Mouse (Mus musculus) stomach, embryonic 14.5 days (tissue): Measurements from ENCODE around the gene Gm10392. TPM values are rescaled to one million over a fixed set of nuclear protein-coding genes. Genes with fewer than 3 reads are reported as not detected.

ENCODE experiments used
- ATAC-seq: fragments of 200-750 bp; cut with Nextera tagmentation; 2 replicates; pipeline ENCODE4 v1.8.0; 2017; ENCODE audit warnings: low read depth, moderate TSS enrichment; ENCODE audit not compliant: insufficient number of reproducible peaks, insufficient read depth, low FRiP score
- H3K27ac ChIP-seq: fragments of 300-500 bp; sonication (generic); 2 replicates; pipeline ENCODE4 v1.5.1; 2014; ENCODE audit warnings: mild to moderate bottlenecking, low read length, moderate library complexity, mixed read lengths
- H3K27me3 ChIP-seq: fragments of 300-500 bp; sonication (generic); 2 replicates; pipeline ENCODE4 v1.6.1; 2014; ENCODE audit warnings: low read length, control low read depth, mixed read lengths; ENCODE audit not compliant: control insufficient read depth, insufficient read depth
- H3K36me3 ChIP-seq: fragments of 300-500 bp; sonication (generic); 2 replicates; pipeline ENCODE4 v1.6.1; 2014; ENCODE audit warnings: mild to moderate bottlenecking, control low read depth, low read length, moderate library complexity, mixed read lengths; ENCODE audit not compliant: control insufficient read depth, insufficient read depth
- H3K4me1 ChIP-seq: fragments of 300-500 bp; sonication (generic); 2 replicates; pipeline ENCODE4 v1.6.1; 2014; ENCODE audit warnings: low read length, control low read depth, mixed read lengths; ENCODE audit not compliant: control insufficient read depth, insufficient read depth
- H3K4me2 ChIP-seq: fragments of 300-500 bp; sonication (generic); replicated peaks from 2 replicates; pipeline ENCODE4 v1.6.1; 2014; ENCODE audit warnings: low read depth, low read length, control low read depth
- H3K4me3 ChIP-seq: fragments of 300-500 bp; sonication (generic); 2 replicates; pipeline ENCODE4 v1.5.1; 2014; ENCODE audit warnings: low read depth, low read length, control low read depth
- H3K9ac ChIP-seq: fragments of 300-500 bp; sonication (generic); replicated peaks from 2 replicates; pipeline ENCODE4 v1.6.1; 2014; ENCODE audit warnings: low read depth, mild to moderate bottlenecking, control low read depth, low read length, moderate library complexity, mixed read lengths
- H3K9me3 ChIP-seq: fragments of 300-500 bp; sonication (generic); 2 replicates; pipeline ENCODE4 v1.6.1; 2016; ENCODE audit warnings: low read depth, low read length, control low read depth; ENCODE audit not compliant: control insufficient read depth
- WGBS: fragments of 180-500 bp; shearing (Covaris S2); extraction: QIAGEN DNeasy Blood & Tissue Kit; methylation state at CpG from one replicate; pipeline ENCODE4 v1.1.7; 2014; 5-methylcytosine and 5-hydroxymethylcytosine counted together
- polyA plus RNA-seq: library from polyadenylated mRNA; unstranded; fragments of >200 nt; fragmentation: Nextera tagmentation; extraction: Ambion mirVana; gene quantifications from 2 replicates; pipeline ENCODE4 v1.2.1, GENCODE M21; 2014

Gm10392 gene
- polyA plus RNA-seq, 1 experiment from 2014 or later, result not detected

GRCm38 (mm10) chr11:77518051-77518798 lies 773 bp downstream of the Gm10392 start:
- no peaks in the 10 kb centered on the region for H3K9me3 ChIP-seq
- H3K4me2 ChIP-seq, result no peak overlapping the region
- WGBS, result 83% methylated on average over 27 of the region's 27 CpGs
- peaks cover 20% of the 10 kb centered on the region for H3K4me1 ChIP-seq
- H3K27ac ChIP-seq, result no peak overlapping the region
- H3K27me3 ChIP-seq, result peaks cover 5% of the 10 kb centered on the region; the same call in 1 of the 2 replicates
- ATAC-seq, result no peak
- H3K9ac ChIP-seq, result no peak overlapping the region
- H3K4me3 ChIP-seq, result no peak overlapping the region
- no peaks in the 10 kb centered on the region for H3K36me3 ChIP-seq

- Histone ChIP-seq H3K27me3 (peaks cover 5% of the 10 kb centered on the region; the same call in 1 of the 2 replicates), H3K4me2 (no peak overlapping the region), H3K9ac (no peak overlapping the region), H3K9me3 (no peaks in the 10 kb centered on the region), H3K4me1 (peaks cover 21% of the 10 kb centered on the region), H3K36me3 (no peaks in the 10 kb centered on the region), H3K4me3 (no peak overlapping the region), H3K27ac (no peak overlapping the region)
- 53% methylated on average over 5 of the region's 5 CpGs for WGBS
- no peak for ATAC-seq
Measured at GRCm38 (mm10) chr11:77516553-77517425, 2.2 kb downstream of the Gm10392 start.

GRCm38 (mm10) chr11:77515637-77516552 lies 3.1 kb downstream of the Gm10392 start, which contains the start of gene Trp53i13:
TSS of gene Trp53i13 (minus strand) at chr11:77515980.
- Histone ChIP-seq H3K4me1 (peaks cover 23% of the 10 kb centered on the region), H3K36me3 (no peaks in the 10 kb centered on the region), H3K27me3 (peaks cover 5% of the 10 kb centered on the region; the same call in 1 of the 2 replicates), H3K9me3 (no peaks in the 10 kb centered on the region), H3K27ac (no peak within 1 kb of the TSS), H3K4me3 (peak within 1 kb of the TSS; percentile 47), H3K4me2 (peak within 1 kb of the TSS; percentile 98), H3K9ac (no peak within 1 kb of the TSS; the same call in 1 of the 2 replicates)
- WGBS, result 6% methylated on average over 39 of the region's 39 CpGs
- no peak for ATAC-seq

- no peak within 1 kb of the TSS; the same call in 1 of the 2 replicates for H3K9ac ChIP-seq
- H3K27ac ChIP-seq, result peak within 1 kb of the TSS; percentile 10; the same call in 1 of the 2 replicates
- no peaks in the 10 kb centered on the region for H3K9me3 ChIP-seq
- H3K27me3 ChIP-seq, result peaks cover 5% of the 10 kb centered on the region; the same call in 1 of the 2 replicates
- H3K4me1 ChIP-seq, result peaks cover 23% of the 10 kb centered on the region
- H3K36me3 ChIP-seq, result no peaks in the 10 kb centered on the region
- peak; percentile 31 for ATAC-seq
- peak within 1 kb of the TSS; percentile 65 for H3K4me3 ChIP-seq
- H3K4me2 ChIP-seq, result peak within 1 kb of the TSS; percentile 98
- under 1% methylated on average over 70 of the region's 72 CpGs for WGBS
Measured at GRCm38 (mm10) chr11:77514832-77515636, 4.0 kb downstream of the Gm10392 start, which contains the start of gene Abhd15. TSS of gene Abhd15 (plus strand) at chr11:77515121.

GRCm38 (mm10) chr11:77514281-77514831 lies 4.6 kb downstream of the Gm10392 start:
- no peak for ATAC-seq
- 14% methylated on average over 19 of the region's 19 CpGs for WGBS
- H3K4me2 ChIP-seq, result peak overlapping the region; percentile 98
- H3K9me3 ChIP-seq, result no peaks in the 10 kb centered on the region
- H3K4me1 ChIP-seq, result peaks cover 23% of the 10 kb centered on the region
- no peaks in the 10 kb centered on the region for H3K36me3 ChIP-seq
- H3K27ac ChIP-seq, result peak overlapping the region; percentile 10; the same call in 1 of the 2 replicates
- no peak overlapping the region; the same call in 1 of the 2 replicates for H3K9ac ChIP-seq
- H3K27me3 ChIP-seq, result peaks cover 5% of the 10 kb centered on the region; the same call in 1 of the 2 replicates
- peak overlapping the region; percentile 47 for H3K4me3 ChIP-seq

- ATAC-seq, result no peak
- peak overlapping the region; percentile 10; the same call in 1 of the 2 replicates for H3K27ac ChIP-seq
- H3K27me3 ChIP-seq, result peaks cover 5% of the 10 kb centered on the region; the same call in 1 of the 2 replicates
- whole genome bisulfite sequencing, result 13% methylated on average over 10 of the region's 10 CpGs
- no peaks in the 10 kb centered on the region for H3K36me3 ChIP-seq
- peak overlapping the region; percentile 98 for H3K4me2 ChIP-seq
- peak overlapping the region; percentile 30; the same call in 1 of the 2 replicates for H3K9ac ChIP-seq
- H3K4me3 ChIP-seq, result peak overlapping the region; percentile 65
- no peaks in the 10 kb centered on the region for H3K9me3 ChIP-seq
- peaks cover 23% of the 10 kb centered on the region for H3K4me1 ChIP-seq
Measured at GRCm38 (mm10) chr11:77513811-77514170, 5.2 kb downstream of the Gm10392 start.
